Mouse (Mus musculus) hindbrain, embryonic 16.5 days (tissue): ENCODE results near the gene Oprd1. TPM values are rescaled to one million over a fixed set of nuclear protein-coding genes. Genes with fewer than 3 reads are reported as not detected.
A peak's percentile ranks its signal among the peaks of the same experiment; 100 is the strongest.

Experiments
- ATAC-seq: fragments of 200-750 bp; cut with Nextera tagmentation; 2 replicates; pipeline ENCODE4 v1.8.0; 2017; ENCODE audit warnings: moderate TSS enrichment, moderate library complexity
- H3K27ac ChIP-seq: fragments of 300-500 bp; sonication (generic); 2 replicates; pipeline ENCODE4 v1.5.1; 2014; ENCODE audit warnings: low read depth, mild to moderate bottlenecking, control low read depth, low read length, moderate library complexity
- H3K27me3 ChIP-seq: fragments of 300-500 bp; sonication (generic); replicated peaks from 2 replicates; pipeline ENCODE4 v1.6.1; 2014; ENCODE audit warnings: low read length; ENCODE audit not compliant: control insufficient read depth, insufficient read depth
- H3K36me3 ChIP-seq: fragments of 300-500 bp; sonication (generic); 2 replicates; pipeline ENCODE4 v1.6.1; 2014; ENCODE audit warnings: mild to moderate bottlenecking, low read length, moderate library complexity, mixed read lengths; ENCODE audit not compliant: control insufficient read depth, insufficient read depth
- H3K4me1 ChIP-seq: fragments of 300-500 bp; sonication (generic); 2 replicates; pipeline ENCODE4 v1.6.1; 2014; ENCODE audit warnings: low read depth, low read length; ENCODE audit not compliant: control insufficient read depth, insufficient read depth
- H3K4me2 ChIP-seq: fragments of 300-500 bp; sonication (generic); 2 replicates; pipeline ENCODE4 v1.6.1; 2014; ENCODE audit warnings: mild to moderate bottlenecking, low read length, control low read depth, moderate library complexity
- H3K4me3 ChIP-seq: fragments of 300-500 bp; sonication (generic); 2 replicates; pipeline ENCODE4 v1.5.1; 2014; ENCODE audit warnings: mild to moderate bottlenecking, low read length, control low read depth, moderate library complexity
- H3K9ac ChIP-seq: fragments of 300-500 bp; sonication (generic); 2 replicates; pipeline ENCODE4 v1.6.1; 2014; ENCODE audit warnings: low read depth, mild to moderate bottlenecking, control low read depth, low read length, moderate library complexity
- H3K9me3 ChIP-seq: fragments of 300-500 bp; sonication (generic); 2 replicates; pipeline ENCODE4 v1.6.1; 2014; ENCODE audit warnings: mild to moderate bottlenecking, low read length, moderate library complexity; ENCODE audit not compliant: control insufficient read depth
- WGBS: fragments of 180-500 bp; shearing (Covaris S2); extraction: QIAGEN DNeasy Blood & Tissue Kit; methylation state at CpG from one replicate; pipeline ENCODE4 v1.1.7; 2014; 5-methylcytosine and 5-hydroxymethylcytosine counted together
- polyA plus RNA-seq: library from polyadenylated mRNA; unstranded; fragments of >200 nt; fragmentation: Nextera tagmentation; extraction: Ambion mirVana; gene quantifications from 2 replicates; pipeline ENCODE4 v1.2.1, GENCODE M21; 2015

Oprd1 gene
- polyA plus RNA-seq, 1 experiment from 2014 or later, result 1.4 TPM

DNA sequence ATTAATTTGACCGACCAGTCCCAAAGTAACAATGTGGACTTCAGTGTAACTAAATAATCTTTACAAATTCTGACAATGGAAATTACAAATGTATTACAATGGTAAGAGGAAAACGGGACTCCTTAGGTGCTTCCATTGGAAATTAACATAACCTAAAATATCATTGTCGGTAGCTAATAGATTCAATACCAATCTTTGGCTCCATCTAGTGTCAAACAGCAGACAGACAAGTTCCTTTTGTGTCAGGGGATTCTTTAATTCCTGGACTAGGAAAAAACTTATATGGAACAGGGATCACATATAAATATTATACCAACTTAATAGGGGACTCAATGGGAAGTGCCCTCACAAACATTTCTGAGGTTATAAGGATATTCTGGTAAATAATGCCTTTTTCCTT lies 43.1 kb downstream of the Oprd1 start:
- Histone ChIP-seq H3K4me2 (no peak overlapping the region), H3K9ac (no peak overlapping the region), H3K36me3 (no peaks in the 10 kb centered on the region), H3K27me3 (no peaks in the 10 kb centered on the region), H3K4me3 (no peak overlapping the region), H3K4me1 (no peaks in the 10 kb centered on the region), H3K9me3 (no peaks in the 10 kb centered on the region), H3K27ac (no peak overlapping the region)
- ATAC-seq, result no peak
- WGBS, result 34% methylated on average over 3 of the region's 3 CpGs

DNA sequence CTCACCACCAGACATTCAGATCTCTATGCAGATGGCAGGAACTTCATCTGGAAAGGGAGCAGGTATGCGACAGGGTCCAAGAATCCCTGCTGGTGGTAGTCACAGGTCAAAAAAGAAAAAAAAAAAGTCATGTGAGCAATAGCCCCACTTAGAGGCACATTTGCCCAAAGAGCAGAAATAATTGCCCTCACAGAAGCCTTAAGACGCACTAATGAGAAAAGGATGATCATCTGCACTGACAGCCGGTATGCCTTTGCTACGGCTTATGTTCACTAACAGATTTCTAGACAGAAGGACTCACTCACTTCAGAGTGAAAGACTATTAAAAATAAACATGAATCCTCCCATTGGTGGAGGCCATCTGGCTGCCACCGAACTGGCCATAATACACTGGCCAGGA lies 44.7 kb downstream of the Oprd1 start:
- Histone ChIP-seq H3K27ac (no peak overlapping the region), H3K27me3 (no peaks in the 10 kb centered on the region), H3K9me3 (no peaks in the 10 kb centered on the region), H3K36me3 (no peaks in the 10 kb centered on the region), H3K4me1 (no peaks in the 10 kb centered on the region), H3K9ac (no peak overlapping the region), H3K4me3 (no peak overlapping the region), H3K4me2 (no peak overlapping the region)
- ATAC-seq, result no peak
- WGBS, result 81% methylated on average over 5 of the region's 5 CpGs

DNA sequence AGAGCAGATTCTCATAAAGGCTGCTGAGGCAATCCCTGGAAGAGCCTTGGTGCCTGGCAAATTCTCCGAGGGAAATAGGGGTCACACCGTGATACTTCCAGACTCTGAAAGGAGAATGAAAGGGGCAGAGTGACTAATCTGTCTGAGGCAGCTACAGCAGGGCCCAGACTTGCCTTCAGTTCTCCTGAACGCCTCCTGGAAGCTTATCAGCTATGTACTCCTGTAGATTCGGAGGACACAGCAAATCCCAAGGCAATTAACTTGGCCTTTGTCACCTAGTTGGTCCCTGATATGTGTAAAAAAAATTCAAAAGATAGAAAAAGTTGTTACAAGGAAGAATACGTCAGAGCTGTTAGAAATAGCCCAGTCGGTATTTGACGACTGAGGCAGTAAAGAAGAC lies 49.2 kb downstream of the Oprd1 start:
- H3K27ac ChIP-seq, result no peak overlapping the region
- H3K9me3 ChIP-seq, result no peaks in the 10 kb centered on the region
- no peak overlapping the region for H3K4me2 ChIP-seq
- H3K9ac ChIP-seq, result no peak overlapping the region
- no peaks in the 10 kb centered on the region for H3K36me3 ChIP-seq
- no peak overlapping the region for H3K4me3 ChIP-seq
- ATAC-seq, result no peak
- no peaks in the 10 kb centered on the region for H3K27me3 ChIP-seq
- WGBS, result 81% methylated on average over 7 of the region's 7 CpGs
- no peaks in the 10 kb centered on the region for H3K4me1 ChIP-seq

DNA sequence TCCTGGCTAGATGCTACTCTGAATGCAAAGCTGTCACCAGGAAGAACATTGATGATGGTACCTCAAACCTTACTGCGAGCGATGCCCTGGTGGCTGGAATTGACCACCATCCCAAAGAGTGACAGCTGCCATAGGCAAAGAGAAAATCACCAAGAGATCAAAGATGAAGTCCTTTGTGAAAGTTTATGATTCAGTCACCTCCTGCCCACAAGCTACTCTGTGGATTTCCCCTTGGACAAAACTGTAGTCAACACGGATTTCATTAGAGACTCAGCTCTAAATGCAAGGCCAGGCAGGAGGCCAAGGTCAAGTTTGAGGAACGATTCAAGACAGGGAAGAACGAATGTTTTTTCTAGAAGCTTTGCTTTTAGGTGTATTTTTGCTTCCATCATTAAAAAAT lies 50.4 kb downstream of the Oprd1 start:
- H3K9ac ChIP-seq, result no peak overlapping the region
- no peaks in the 10 kb centered on the region for H3K27me3 ChIP-seq
- H3K9me3 ChIP-seq, result no peaks in the 10 kb centered on the region
- no peak overlapping the region for H3K27ac ChIP-seq
- no peaks in the 10 kb centered on the region for H3K4me1 ChIP-seq
- 85% methylated on average over 5 of the region's 5 CpGs for WGBS
- no peak for ATAC-seq
- no peaks in the 10 kb centered on the region for H3K36me3 ChIP-seq
- H3K4me3 ChIP-seq, result no peak overlapping the region
- no peak overlapping the region for H3K4me2 ChIP-seq

DNA sequence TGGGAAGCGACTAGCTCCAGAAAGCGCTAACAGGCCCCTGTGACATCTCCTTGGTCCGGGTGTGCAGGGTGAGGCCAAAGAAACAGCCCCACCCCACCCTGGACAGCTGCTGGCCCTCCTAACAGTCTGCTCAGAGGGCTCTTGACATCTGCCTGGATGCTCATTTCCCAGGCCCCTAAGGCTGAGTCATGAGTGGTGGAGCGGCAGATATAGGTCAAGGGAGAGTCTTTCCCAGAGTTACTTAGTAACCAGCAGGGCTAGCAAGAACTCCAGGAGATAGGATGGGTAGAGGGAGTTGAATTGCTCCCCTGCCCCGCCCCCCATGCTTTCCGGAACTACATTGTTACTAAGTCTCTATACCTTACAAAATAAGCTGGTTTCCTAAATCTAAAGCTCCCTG lies 51.1 kb downstream of the Oprd1 start:
- Histone ChIP-seq H3K4me2 (no peak overlapping the region), H3K4me3 (no peak overlapping the region), H3K27ac (no peak overlapping the region), H3K27me3 (no peaks in the 10 kb centered on the region), H3K9me3 (no peaks in the 10 kb centered on the region), H3K4me1 (no peaks in the 10 kb centered on the region), H3K9ac (no peak overlapping the region), H3K36me3 (no peaks in the 10 kb centered on the region)
- WGBS, result 75% methylated on average over 6 of the region's 6 CpGs
- no peak for ATAC-seq

DNA sequence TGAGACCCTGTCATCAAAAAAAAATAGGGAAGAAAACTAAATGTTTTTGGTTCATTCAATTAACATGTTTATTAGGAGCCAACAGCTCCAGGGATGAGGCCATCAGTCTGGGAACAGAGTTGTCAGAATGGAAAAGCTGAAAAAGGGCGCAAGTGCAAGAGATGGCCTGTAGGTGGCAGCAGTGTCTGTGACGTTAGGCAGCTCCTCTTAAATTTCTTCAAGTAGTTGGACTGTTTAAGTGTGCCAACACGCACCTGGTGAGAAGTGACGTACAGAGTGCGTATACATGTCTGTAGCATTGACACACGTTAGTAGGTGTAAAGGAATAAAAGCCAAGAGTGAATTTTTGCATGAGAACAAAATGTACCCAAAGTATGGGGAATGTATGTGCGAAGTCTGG lies 55.4 kb downstream of the Oprd1 start:
- no peak overlapping the region for H3K27ac ChIP-seq
- WGBS, result 22% methylated on average over 7 of the region's 7 CpGs
- no peaks in the 10 kb centered on the region for H3K36me3 ChIP-seq
- H3K4me2 ChIP-seq, result no peak overlapping the region
- H3K9me3 ChIP-seq, result no peaks in the 10 kb centered on the region
- H3K9ac ChIP-seq, result no peak overlapping the region
- H3K4me1 ChIP-seq, result no peaks in the 10 kb centered on the region
- H3K27me3 ChIP-seq, result no peaks in the 10 kb centered on the region
- ATAC-seq, result no peak
- H3K4me3 ChIP-seq, result no peak overlapping the region

DNA sequence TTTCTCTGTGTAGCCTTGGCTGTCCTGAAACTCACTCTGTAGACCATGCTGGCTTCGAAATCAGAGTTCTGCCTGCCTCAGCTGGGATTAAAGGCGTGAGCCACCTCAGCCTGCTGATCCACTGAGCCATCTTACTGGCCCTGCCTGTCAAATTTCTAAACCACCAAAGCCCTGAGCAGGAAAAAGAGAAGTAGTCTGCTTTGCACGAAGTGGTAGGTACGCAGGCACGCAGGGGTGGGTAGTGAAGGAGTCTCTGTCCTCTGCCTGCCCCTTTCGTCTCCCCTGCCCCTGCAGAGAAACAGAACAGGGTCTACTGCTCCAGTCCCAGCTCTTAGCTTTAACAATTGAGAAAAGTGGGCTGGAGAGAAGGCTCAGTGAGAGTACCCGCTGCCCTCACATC lies 59.2 kb downstream of the Oprd1 start:
- no peak for ATAC-seq
- no peaks in the 10 kb centered on the region for H3K27me3 ChIP-seq
- no peaks in the 10 kb centered on the region for H3K9me3 ChIP-seq
- no peaks in the 10 kb centered on the region for H3K4me1 ChIP-seq
- H3K27ac ChIP-seq, result no peak overlapping the region
- H3K4me3 ChIP-seq, result no peak overlapping the region
- H3K9ac ChIP-seq, result no peak overlapping the region
- no peak overlapping the region for H3K4me2 ChIP-seq
- 83% methylated on average over 7 of the region's 7 CpGs for WGBS
- no peaks in the 10 kb centered on the region for H3K36me3 ChIP-seq

DNA sequence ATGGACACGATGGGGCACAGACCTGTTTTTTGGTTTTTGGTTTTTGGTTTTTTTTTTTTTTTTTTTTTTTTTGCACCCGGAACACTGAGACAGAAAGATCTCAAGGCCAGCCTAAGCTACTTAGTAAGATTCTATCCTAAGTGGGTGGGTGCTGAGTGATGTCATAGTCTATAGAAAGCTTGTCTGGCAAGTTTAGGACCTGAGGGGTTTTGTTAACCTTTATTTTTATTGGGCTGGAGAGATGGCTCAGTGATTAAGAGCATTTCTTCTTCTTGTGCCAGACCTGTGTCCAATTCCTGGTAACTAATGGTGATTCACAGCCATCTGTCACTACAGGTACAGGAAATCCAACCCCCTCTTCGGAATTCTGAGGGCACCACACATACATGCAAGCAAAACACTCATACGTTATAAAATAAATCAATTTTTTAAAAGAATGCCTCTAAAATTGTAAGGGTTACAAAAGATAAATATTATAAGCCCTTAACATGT lies 63.7 kb downstream of the Oprd1 start:
- Histone ChIP-seq H3K27ac (no peak overlapping the region), H3K4me3 (no peak overlapping the region), H3K9ac (no peak overlapping the region), H3K4me1 (0 out of 2 replicates have a peak, but pooled peaks cover under 1% of the 10 kb centered on the region), H3K36me3 (no peaks in the 10 kb centered on the region), H3K9me3 (no peaks in the 10 kb centered on the region), H3K27me3 (no peaks in the 10 kb centered on the region; the same call in 1 of the 2 replicates), H3K4me2 (no peak overlapping the region)
- WGBS, result 76% methylated on average over 4 of the region's 4 CpGs
- no peak for ATAC-seq

DNA sequence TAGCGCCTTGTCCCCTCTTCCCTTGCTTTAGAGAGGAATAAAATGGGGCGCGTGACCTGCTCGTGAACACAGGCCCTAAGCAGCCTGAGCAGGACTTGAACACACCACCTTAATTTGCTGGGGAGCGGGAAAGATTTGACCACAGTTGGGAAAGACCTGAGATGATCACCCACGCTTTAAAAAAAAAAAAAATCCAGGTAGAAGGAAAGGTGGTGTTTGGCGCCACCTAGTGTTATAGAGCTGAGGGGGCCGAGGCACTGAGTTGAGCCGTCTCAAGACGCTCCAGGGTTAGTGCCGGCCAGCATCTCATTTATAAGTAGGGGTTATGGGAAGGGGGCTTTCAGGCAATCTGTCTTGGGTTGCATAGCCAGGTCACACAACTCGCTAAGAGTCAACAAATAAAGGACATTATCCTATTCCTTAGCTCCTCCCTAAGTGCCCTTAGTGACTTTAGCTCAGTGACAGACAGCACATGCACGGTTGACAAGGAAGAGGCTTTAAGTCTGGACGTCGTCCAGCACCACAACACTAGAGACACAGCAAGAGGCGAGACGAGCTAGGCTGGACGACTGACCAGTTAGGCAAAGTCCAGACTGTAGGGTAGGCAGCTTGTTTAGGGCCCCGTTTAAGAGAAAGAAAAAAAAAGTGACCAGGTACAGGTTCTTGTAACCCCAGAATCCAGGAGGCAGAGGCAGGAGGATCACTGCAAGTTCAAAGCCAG lies 64.6 kb downstream of the Oprd1 start:
- Histone ChIP-seq H3K4me2 (peak overlapping the region; percentile 29), H3K9ac (no peak overlapping the region), H3K36me3 (no peaks in the 10 kb centered on the region), H3K27ac (no peak overlapping the region), H3K27me3 (no peaks in the 10 kb centered on the region; the same call in none of the 2 replicates), H3K9me3 (no peaks in the 10 kb centered on the region), H3K4me1 (peaks cover 6% of the 10 kb centered on the region; the same call in 1 of the 2 replicates), H3K4me3 (no peak overlapping the region)
- no peak for ATAC-seq
- WGBS, result 12% methylated on average over 19 of the region's 19 CpGs
